Mouse (Mus musculus): ENCODE measurements around the gene Gimap9.

- TF ChIP-seq CTCF (IDR thresholded peaks at IDR 0.05; ENCODE audit: extremely low read depth, insufficient read depth, low read length): peak; percentile 37; the same call in 1 of the 2 replicates
- TF ChIP-seq POLR2A (IDR thresholded peaks at IDR 0.05; ENCODE audit: extremely low read depth, insufficient read depth, low read length): no peak
Measured at GRCm38 (mm10) chr6:48646995-48647394, 28.9 kb upstream of the Gimap9 start, which contains the start of gene Gimap8.
